Mouse (Mus musculus) liver, adult 2 months (tissue): Measurements from ENCODE around the gene Dcaf8.

Experiments used
- CTCF ChIP-seq: fragments of 200-500 bp; IDR thresholded peaks from 2 replicates; pipeline ENCODE4 v1.5.1; 2011; ENCODE audit warnings: low read depth, low read length, control low read depth
- POLR2A ChIP-seq: fragments of 200-500 bp; IDR thresholded peaks from 2 replicates; pipeline ENCODE4 v1.6.1; 2011; ENCODE audit warnings: low read length, control low read depth; ENCODE audit not compliant: insufficient read depth; ENCODE audit errors: extremely low read depth

GRCm38 (mm10) chr1:172107777-172108477, 40.0 kb upstream of the Dcaf8 start:
- TF ChIP-seq CTCF (no peak), POLR2A (no peak)
